Mouse (Mus musculus): ENCODE results near the gene Nabp2. TPM values are rescaled to one million over a fixed set of nuclear protein-coding genes. Genes with fewer than 3 reads are reported as not detected.

The Nabp2 gene
- total and polyA plus RNA-seq, 3 experiments: 40.3 to 123 (median 43.7) TPM

- TF ChIP-seq ZC3H11A (IDR thresholded peaks at IDR 0.05; ENCODE audit: low read depth, low read length): no peak
- no peak for TF ChIP-seq CHD2 (IDR thresholded peaks at IDR 0.05; ENCODE audit: low read length)
- no peak for TF ChIP-seq EP300 (IDR thresholded peaks at IDR 0.05; ENCODE audit: low read length)
- no peak for TF ChIP-seq CTCF (conservative IDR thresholded peaks at IDR 0.05 in 1 of 2, IDR thresholded peaks at IDR 0.05 in 1 of 2; ENCODE audit: low read depth in 2 of 2, low read length in 2 of 2)
- no peak for TF ChIP-seq UBTF (IDR thresholded peaks at IDR 0.05; ENCODE audit: low read depth, low read length)
- no peak for TF ChIP-seq ZKSCAN1 (IDR thresholded peaks at IDR 0.05; ENCODE audit: borderline replicate concordance, low read depth, low read length)
- peak; percentile 89 for TF ChIP-seq SIN3A (IDR thresholded peaks at IDR 0.05; ENCODE audit: low read length)
- TF ChIP-seq PAX5 (IDR thresholded peaks at IDR 0.05; ENCODE audit: low read length): no peak
- TF ChIP-seq TCF12 (IDR thresholded peaks at IDR 0.05; ENCODE audit: low read depth, low read length): no peak; the same call in 1 of the 2 replicates
- TF ChIP-seq POLR2A (IDR thresholded peaks at IDR 0.05; ENCODE audit: low read depth, low read length): peak; percentile 53
- no peak for TF ChIP-seq IRF4 (IDR thresholded peaks at IDR 0.05; ENCODE audit: low read depth, low read length)
- no peak for TF ChIP-seq RCOR1 (conservative IDR thresholded peaks at IDR 0.05; ENCODE audit: low read depth, low read length)
- TF ChIP-seq MAX (IDR thresholded peaks at IDR 0.05; ENCODE audit: low read length): no peak
- TF ChIP-seq SMC3 (IDR thresholded peaks at IDR 0.05; ENCODE audit: low read depth, low read length): no peak
- TF ChIP-seq CHD1 (IDR thresholded peaks at IDR 0.05; ENCODE audit: low read depth, low read length): no peak
Measured at GRCm38 (mm10) chr10:128408591-128409535, 2.4 kb downstream of the Nabp2 start (continued).

DNA sequence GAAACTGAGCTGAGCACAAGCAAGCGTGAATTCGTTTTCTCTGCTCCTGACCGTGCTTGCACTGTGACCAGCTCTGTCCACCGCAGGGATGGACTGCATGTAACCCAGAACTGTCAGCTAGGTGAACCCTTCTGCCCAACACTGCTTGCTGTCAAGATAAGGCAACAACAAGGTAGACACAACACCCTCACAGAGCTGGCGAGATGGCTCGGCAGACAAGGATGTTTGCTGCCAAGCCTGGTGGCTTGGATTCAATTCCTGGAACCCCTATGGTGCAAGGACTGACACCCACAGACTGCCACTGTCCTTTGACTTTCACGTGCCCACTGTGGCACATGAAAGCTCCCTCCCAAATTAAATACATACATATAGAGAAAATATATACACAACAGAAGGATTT is 7.4 kb downstream of the Nabp2 start:
- Histone ChIP-seq H3K79me2 (replicated peaks; ENCODE audit: control insufficient read depth, extremely low read depth, insufficient read depth, poor library complexity, severe bottlenecking) (no peaks in the 10 kb centered on the region), H3K27me3 (replicated peaks) (no peaks in the 10 kb centered on the region), H3K4me3 (replicated peaks in 1 of 3; ENCODE audit: low read depth in 2 of 3, low read length in 2 of 3, poor library complexity in 1 of 3) (no peak overlapping the region), H3K27ac (ENCODE audit: insufficient read depth, low read depth) (no peak overlapping the region), H3K9me3 (replicated peaks; ENCODE audit: low read length) (no peaks in the 10 kb centered on the region), H3K4me2 (ENCODE audit: insufficient read depth, low read depth, poor library complexity, severe bottlenecking) (no peak overlapping the region), H3K36me3 (replicated peaks in 1 of 2; ENCODE audit: control insufficient read depth in 1 of 2, insufficient read depth in 1 of 2, low read length in 1 of 2) (peaks cover 17 to 78% of the 10 kb centered on the region in 2 experiments), H3K4me1 (ENCODE audit: control insufficient read depth in 1 of 2, insufficient read depth in 2 of 2) (peaks cover 8 to 12% of the 10 kb centered on the region in 2 experiments; a peak in 3 of 4 replicates), H3K9ac (ENCODE audit: insufficient read depth, low read depth) (no peak overlapping the region)
- no peak for TF ChIP-seq NRF1 (IDR thresholded peaks at IDR 0.05; ENCODE audit: low read depth, low read length)
- in situ Hi-C loops (cut with MboI; ENCODE audit: low pct_ligation_motif_present, low pct_unique_long_range_greater_than_20kb, low sequenced_read_pairs) (no loop called here), dilution Hi-C loops (cut with MboI; ENCODE audit: extremely low pct_ligation_motif_present, extremely low pct_unique_long_range_greater_than_20kb, low sequenced_read_pairs) (no loop called here)
- DNase-seq (ENCODE audit: extremely low read depth): no peak

DNA sequence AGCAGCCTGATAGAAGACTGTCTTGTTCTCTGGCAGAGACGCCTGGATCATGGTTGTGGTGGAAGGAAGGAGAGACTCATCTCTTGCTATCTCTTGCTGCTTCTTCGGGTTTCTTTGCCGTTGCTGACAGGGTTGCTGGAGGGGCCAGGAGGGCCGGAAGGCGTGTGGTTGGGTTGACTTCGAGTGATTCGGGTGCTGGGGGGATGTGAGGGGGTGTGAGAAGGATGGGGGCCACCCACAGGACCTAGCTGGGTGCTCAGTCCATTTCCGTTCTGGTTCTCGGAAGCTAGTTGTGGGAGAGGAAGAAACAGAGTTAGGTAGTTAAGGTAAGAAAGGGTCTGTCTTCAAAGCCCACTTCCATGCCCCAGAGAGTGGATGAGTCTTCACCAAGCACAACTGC is 9.7 kb downstream of the Nabp2 start:
- H3K27ac ChIP-seq (ENCODE audit: insufficient read depth, low read depth): no peak overlapping the region
- H3K4me2 ChIP-seq (ENCODE audit: insufficient read depth, low read depth, poor library complexity, severe bottlenecking): no peak overlapping the region
- H3K4me3 ChIP-seq (replicated peaks in 1 of 3; ENCODE audit: low read depth in 2 of 3, low read length in 2 of 3, poor library complexity in 1 of 3): no peak overlapping the region
- H3K9ac ChIP-seq (ENCODE audit: insufficient read depth, low read depth): no peak overlapping the region
- peaks cover 19 to 88% of the 10 kb centered on the region in 2 experiments for H3K36me3 ChIP-seq (replicated peaks in 1 of 2; ENCODE audit: control insufficient read depth in 1 of 2, insufficient read depth in 1 of 2, low read length in 1 of 2)
- dilution Hi-C loops (cut with MboI; ENCODE audit: extremely low pct_ligation_motif_present, extremely low pct_unique_long_range_greater_than_20kb, low sequenced_read_pairs) (no loop called here), in situ Hi-C loops (cut with MboI; ENCODE audit: low pct_ligation_motif_present, low pct_unique_long_range_greater_than_20kb, low sequenced_read_pairs) (no loop called here)
- no peaks in the 10 kb centered on the region for H3K79me2 ChIP-seq (replicated peaks; ENCODE audit: control insufficient read depth, extremely low read depth, insufficient read depth, poor library complexity, severe bottlenecking)
- H3K4me1 ChIP-seq (ENCODE audit: control insufficient read depth in 1 of 2, insufficient read depth in 2 of 2): no peaks in the 10 kb centered on the region
- TF ChIP-seq PAX5 (IDR thresholded peaks at IDR 0.05; ENCODE audit: low read length) (no peak), CHD1 (IDR thresholded peaks at IDR 0.05; ENCODE audit: low read depth, low read length) (no peak), RAD21 (IDR thresholded peaks at IDR 0.05; ENCODE audit: low read depth, low read length) (no peak), NRF1 (IDR thresholded peaks at IDR 0.05; ENCODE audit: low read depth, low read length) (no peak)
- no peaks in the 10 kb centered on the region for H3K27me3 ChIP-seq (replicated peaks)
- no peak for DNase-seq (ENCODE audit: extremely low read depth)
- no peaks in the 10 kb centered on the region for H3K9me3 ChIP-seq (replicated peaks; ENCODE audit: low read length)
